Mouse (Mus musculus) C2C12 (cell line): ENCODE results near the gene Pdzk1ip1. TPM values are rescaled to one million over a fixed set of nuclear protein-coding genes. Genes with fewer than 3 reads are reported as not detected.

Experiments
- H3K27me3 ChIP-seq: one replicate; pipeline ENCODE4 v1.6.1; 2011; ENCODE audit not compliant: control insufficient read depth, insufficient read depth, insufficient read length
- H3K36me3 ChIP-seq: one replicate; pipeline ENCODE4 v1.6.1; 2011; ENCODE audit not compliant: control insufficient read depth, insufficient read depth
- H3K4me3 ChIP-seq: one replicate; pipeline ENCODE4 v1.5.1; 2011; ENCODE audit warnings: mild to moderate bottlenecking, control low read depth; ENCODE audit not compliant: poor library complexity, insufficient read depth, severe bottlenecking
- H3K79me2 ChIP-seq: one replicate; pipeline ENCODE4 v1.6.1; 2011; ENCODE audit not compliant: control insufficient read depth, insufficient read depth
- H3K79me3 ChIP-seq: one replicate; pipeline ENCODE4 v1.6.1; 2011; ENCODE audit warnings: low read depth, control low read depth
- H3ac ChIP-seq: one replicate; pipeline ENCODE3; 2011; ENCODE audit warnings: low read depth; ENCODE audit not compliant: control insufficient read depth, insufficient read length
- CEBPB ChIP-seq: IDR thresholded peaks from one replicate; pipeline ENCODE4 v1.6.1; 2011; ENCODE audit warnings: low read depth, mild to moderate bottlenecking, control low read depth, moderate library complexity
- CTCF ChIP-seq: IDR thresholded peaks from one replicate; pipeline ENCODE4 v1.5.1; 2011; ENCODE audit not compliant: control insufficient read depth, insufficient read depth, insufficient read length
- FOSL1 ChIP-seq: IDR thresholded peaks from one replicate; pipeline ENCODE4 v1.8.0; 2011; ENCODE audit warnings: mild to moderate bottlenecking, low read length; ENCODE audit not compliant: poor library complexity, insufficient read depth, severe bottlenecking
- MAX ChIP-seq: IDR thresholded peaks from one replicate; pipeline ENCODE4 v1.6.1; 2011; ENCODE audit warnings: mild to moderate bottlenecking, control low read depth
- MYOD1 ChIP-seq: IDR thresholded peaks from one replicate; pipeline ENCODE4 v1.6.1; 2011; ENCODE audit warnings: low read depth; ENCODE audit not compliant: control insufficient read depth, insufficient read length
- MYOG ChIP-seq: IDR thresholded peaks from one replicate; pipeline ENCODE4 v1.6.1; 2011; ENCODE audit not compliant: control insufficient read depth, insufficient read length; ENCODE audit errors: extremely low read depth
- USF1 ChIP-seq: IDR thresholded peaks from one replicate; pipeline ENCODE4 v1.6.1; 2011; ENCODE audit warnings: low read depth, mild to moderate bottlenecking, control low read depth, moderate library complexity
- polyA plus RNA-seq: library from polyadenylated mRNA; unstranded; fragments of >200 nt; fragmentation: generic; extraction: Trizol; gene quantifications from one replicate; pipeline ENCODE4 v1.2.1, GENCODE M21; 2012; ENCODE audit warnings: missing spikeins

Pdzk1ip1 gene
- polyA plus RNA-seq, 1 experiment, result not detected

- Histone ChIP-seq H3K27me3 (peaks cover 14% of the 10 kb centered on the region), H3K36me3 (no peaks in the 10 kb centered on the region), H3K4me3 (no peak overlapping the region), H3K79me2 (no peaks in the 10 kb centered on the region), H3K79me3 (no peaks in the 10 kb centered on the region), H3ac (no peak overlapping the region)
- no peak for TF ChIP-seq MYOD1
- no peak for TF ChIP-seq CEBPB
These were observed 9.4 kb upstream of the Pdzk1ip1 start for GRCm38 (mm10) chr4:115078892-115079820.

GRCm38 (mm10) chr4:115079821-115080349 lies 8.6 kb upstream of the Pdzk1ip1 start:
- TF ChIP-seq MYOD1 (no peak), CTCF (no peak), MAX (no peak), MYOG (no peak), CEBPB (no peak), FOSL1 (no peak), USF1 (no peak)
- Histone ChIP-seq H3ac (no peak overlapping the region), H3K36me3 (no peaks in the 10 kb centered on the region)

DNA sequence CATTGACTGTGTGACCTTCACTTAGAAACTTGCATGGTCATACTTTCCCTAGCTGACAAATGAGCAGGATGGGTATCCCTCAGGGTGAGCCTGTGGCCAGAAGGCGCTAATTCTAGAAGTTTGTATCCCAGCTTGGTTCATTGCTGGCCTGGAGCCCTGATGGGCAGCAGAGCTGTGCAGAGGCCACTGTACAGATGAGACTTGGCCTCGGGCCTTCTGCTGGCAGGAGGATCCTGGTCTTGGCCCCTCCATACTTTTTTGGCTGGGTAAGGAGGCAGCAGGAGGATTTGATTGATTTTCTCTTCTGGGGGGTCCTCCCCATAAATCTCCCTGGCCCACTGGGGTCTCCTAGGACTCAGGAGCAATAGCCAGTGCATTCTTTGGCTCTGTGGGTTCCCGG lies 5.5 kb upstream of the Pdzk1ip1 start:
- TF ChIP-seq MAX (no peak), CEBPB (no peak), MYOD1 (no peak), FOSL1 (no peak)
- Histone ChIP-seq H3K79me3 (no peaks in the 10 kb centered on the region), H3K79me2 (no peaks in the 10 kb centered on the region), H3ac (no peak overlapping the region), H3K36me3 (no peaks in the 10 kb centered on the region), H3K4me3 (no peak overlapping the region), H3K27me3 (peaks cover 26% of the 10 kb centered on the region)

More at GRCm38 (mm10) chr4:115079821-115080349, 8.6 kb upstream of the Pdzk1ip1 start:
- H3K79me3 ChIP-seq, result no peaks in the 10 kb centered on the region
- peaks cover 14% of the 10 kb centered on the region for H3K27me3 ChIP-seq
- no peak overlapping the region for H3K4me3 ChIP-seq
- no peaks in the 10 kb centered on the region for H3K79me2 ChIP-seq

DNA sequence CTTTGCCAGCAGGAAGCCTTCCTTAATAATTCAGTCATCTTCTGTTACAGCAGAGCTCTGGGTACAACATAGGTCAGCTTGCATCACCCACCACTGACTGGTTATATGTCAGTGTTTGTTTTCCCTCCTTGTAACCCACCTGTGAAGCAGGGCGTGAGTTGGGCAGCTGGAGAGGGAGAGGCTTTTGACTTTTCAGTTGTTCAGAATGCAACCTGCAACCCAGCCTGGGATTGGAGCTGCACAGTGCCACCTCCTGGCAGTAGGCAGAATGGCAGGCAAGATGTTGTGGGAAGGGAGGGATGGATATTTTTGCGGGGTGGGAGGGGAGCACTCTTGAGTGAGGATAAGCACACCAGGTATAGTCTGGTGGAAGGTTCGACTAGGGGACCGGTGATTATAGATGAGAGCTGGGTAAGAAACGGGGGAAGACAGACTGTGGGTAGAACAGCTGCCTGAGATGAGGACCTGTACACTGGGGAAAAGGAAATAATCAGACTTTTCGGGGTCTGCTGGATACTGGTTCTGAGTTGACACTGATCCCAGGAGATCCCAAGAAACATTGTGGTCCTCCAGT lies 2.9 kb upstream of the Pdzk1ip1 start:
- Histone ChIP-seq H3ac (no peak overlapping the region), H3K36me3 (no peaks in the 10 kb centered on the region), H3K4me3 (no peak overlapping the region), H3K27me3 (peaks cover 32% of the 10 kb centered on the region), H3K79me3 (no peaks in the 10 kb centered on the region), H3K79me2 (no peaks in the 10 kb centered on the region)
- TF ChIP-seq FOSL1 (no peak), CTCF (peak; percentile 78)

DNA sequence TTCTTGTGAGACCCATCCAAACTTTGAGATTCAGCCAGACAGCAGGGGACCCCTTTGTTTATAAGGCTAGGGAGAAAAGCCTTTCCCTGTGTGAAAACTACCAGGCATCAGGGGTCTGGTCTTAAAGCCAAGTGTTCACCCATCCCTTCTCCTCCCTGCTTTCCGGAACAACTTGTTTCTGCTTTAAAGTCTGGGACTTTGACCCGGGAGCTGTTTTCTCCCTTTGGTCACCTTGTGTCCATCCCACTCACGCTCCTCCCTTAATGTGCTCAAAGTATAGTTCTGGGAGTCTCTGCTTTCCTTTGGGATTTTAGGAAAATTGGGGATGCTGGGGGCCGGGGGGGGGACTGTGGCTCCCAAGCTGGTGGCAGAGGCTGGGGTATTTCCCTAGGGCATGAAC lies 2.3 kb upstream of the Pdzk1ip1 start:
- H3K79me3 ChIP-seq, result no peaks in the 10 kb centered on the region
- no peaks in the 10 kb centered on the region for H3K79me2 ChIP-seq
- TF ChIP-seq MAX (no peak), MYOG (no peak), CTCF (no peak), FOSL1 (no peak), USF1 (no peak), MYOD1 (no peak), CEBPB (no peak)
- H3K27me3 ChIP-seq, result peaks cover 32% of the 10 kb centered on the region
- no peaks in the 10 kb centered on the region for H3K36me3 ChIP-seq
- H3ac ChIP-seq, result no peak overlapping the region
- no peak overlapping the region for H3K4me3 ChIP-seq

GRCm38 (mm10) chr4:115086763-115087415 lies 1.6 kb upstream of the Pdzk1ip1 start:
- peaks cover 32% of the 10 kb centered on the region for H3K27me3 ChIP-seq

More at GRCm38 (mm10) chr4:115086763-115087415, 1.6 kb upstream of the Pdzk1ip1 start:
- Histone ChIP-seq H3ac (no peak overlapping the region), H3K79me3 (no peaks in the 10 kb centered on the region), H3K79me2 (no peaks in the 10 kb centered on the region), H3K36me3 (no peaks in the 10 kb centered on the region), H3K4me3 (no peak overlapping the region)
- TF ChIP-seq CEBPB (no peak), USF1 (no peak), MAX (no peak), FOSL1 (no peak), CTCF (no peak), MYOD1 (no peak), MYOG (no peak)
